Mouse (Mus musculus): ENCODE results near the gene Mboat1.

DNA sequence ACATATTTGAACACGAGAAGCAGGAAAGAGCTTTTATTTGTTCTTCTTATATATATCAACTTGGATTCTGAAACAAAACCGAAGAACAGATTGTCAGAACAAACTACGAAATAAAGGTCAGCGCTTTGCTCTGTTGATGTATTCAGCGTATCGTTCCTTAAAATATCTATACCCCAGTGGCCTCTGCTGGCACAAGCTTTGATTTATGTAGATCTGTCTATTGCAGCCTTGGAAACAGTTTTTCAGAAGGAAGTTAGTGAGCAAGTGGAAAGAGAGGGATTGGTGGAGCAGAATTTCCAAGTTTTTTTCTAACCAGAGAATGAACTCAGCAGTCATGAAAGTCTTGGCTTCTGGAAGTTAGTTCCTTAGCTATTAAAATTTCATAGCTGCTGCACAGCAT, 103.1 kb downstream of the Mboat1 start:
- no peak for TF ChIP-seq POLR2A (IDR thresholded peaks at IDR 0.05; ENCODE audit: borderline replicate concordance, extremely low read depth, low read depth, low read length)
- TF ChIP-seq CTCF (IDR thresholded peaks at IDR 0.05; ENCODE audit: insufficient read depth, low read length), result no peak
